Mouse (Mus musculus) testis, adult 2 months (tissue): ENCODE results near the gene Ank3. TPM values are rescaled to one million over a fixed set of nuclear protein-coding genes. Genes with fewer than 3 reads are reported as not detected.

Source experiments
- H3K27ac ChIP-seq: fragments of 200-500 bp; 2 replicates; pipeline ENCODE4 v1.5.1; 2012; ENCODE audit warnings: low read depth, low read length; ENCODE audit not compliant: control insufficient read depth, insufficient read depth
- H3K27me3 ChIP-seq: fragments of 200-500 bp; 2 replicates; pipeline ENCODE4 v1.6.1; 2012; ENCODE audit warnings: mild to moderate bottlenecking, low read length, moderate library complexity; ENCODE audit not compliant: control insufficient read depth, insufficient read depth
- H3K36me3 ChIP-seq: fragments of 200-500 bp; 2 replicates; pipeline ENCODE4 v1.6.1; 2012; ENCODE audit warnings: mild to moderate bottlenecking, low read length; ENCODE audit not compliant: control insufficient read depth, insufficient read depth
- H3K4me1 ChIP-seq: fragments of 200-500 bp; 2 replicates; pipeline ENCODE4 v1.6.1; 2012; ENCODE audit warnings: low read length; ENCODE audit not compliant: control insufficient read depth, insufficient read depth
- H3K4me3 ChIP-seq: fragments of 200-500 bp; 2 replicates; pipeline ENCODE4 v1.5.1; 2012; ENCODE audit warnings: low read depth, mild to moderate bottlenecking, low read length, moderate library complexity, mixed read lengths; ENCODE audit not compliant: control insufficient read depth
- CTCF ChIP-seq: fragments of 200-500 bp; IDR thresholded peaks from 2 replicates; pipeline ENCODE4 v1.5.1; 2012; ENCODE audit warnings: low read depth, mild to moderate bottlenecking, inconsistent platforms, low read length, moderate library complexity; ENCODE audit not compliant: control insufficient read depth, insufficient read depth, insufficient replicate concordance
- POLR2A ChIP-seq: fragments of 200-500 bp; IDR thresholded peaks from 2 replicates; pipeline ENCODE4 v1.6.1; 2012; ENCODE audit warnings: low read depth, mild to moderate bottlenecking, inconsistent platforms, low read length, moderate library complexity; ENCODE audit not compliant: control insufficient read depth
- polyA plus RNA-seq: library from polyadenylated mRNA; depleted of rRNA; stranded (reverse); fragments of >200 nt; gene quantifications from 2 replicates; pipeline ENCODE4 v1.2.3, GENCODE M21; 2012

Ank3 gene
- polyA plus RNA-seq, 1 experiment = 3.4 TPM

GRCm38 (mm10) chr10:69706851-69707788, 308.5 kb downstream of the Ank3 start:
- no peaks in the 10 kb centered on the region for H3K27me3 ChIP-seq
- H3K36me3 ChIP-seq = no peaks in the 10 kb centered on the region
- H3K4me3 ChIP-seq = no peak overlapping the region
- H3K4me1 ChIP-seq = no peaks in the 10 kb centered on the region
- H3K27ac ChIP-seq = no peak overlapping the region
- TF ChIP-seq POLR2A (no peak), CTCF (no peak)

GRCm38 (mm10) chr10:69707844-69708550, 309.4 kb downstream of the Ank3 start:
- Histone ChIP-seq H3K27ac (no peak overlapping the region), H3K4me1 (no peaks in the 10 kb centered on the region), H3K36me3 (no peaks in the 10 kb centered on the region), H3K4me3 (no peak overlapping the region), H3K27me3 (no peaks in the 10 kb centered on the region)
- no peak for TF ChIP-seq CTCF

DNA sequence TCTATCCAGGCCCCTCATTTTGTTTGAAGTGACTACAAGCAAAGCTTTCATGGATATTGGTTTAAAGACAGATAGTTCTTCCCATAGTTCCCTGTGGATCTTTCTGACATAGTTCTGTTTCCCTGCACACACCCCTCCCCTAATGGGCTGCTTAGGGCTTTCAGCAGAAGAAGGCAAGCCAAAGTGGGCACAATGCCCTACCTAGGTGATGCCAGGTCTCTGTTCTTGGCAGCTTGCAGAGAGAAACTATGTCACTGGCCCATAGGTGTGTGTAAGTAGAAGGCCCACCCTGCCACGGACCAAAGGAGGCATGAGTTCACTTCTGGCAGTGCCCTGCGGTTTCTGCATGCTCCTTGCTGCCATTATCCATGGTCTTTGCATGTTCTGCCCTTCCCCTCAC, 311.1 kb downstream of the Ank3 start:
- Histone ChIP-seq H3K27ac (no peak overlapping the region), H3K27me3 (no peaks in the 10 kb centered on the region), H3K36me3 (no peaks in the 10 kb centered on the region), H3K4me1 (no peaks in the 10 kb centered on the region), H3K4me3 (no peak overlapping the region)
- no peak for TF ChIP-seq POLR2A
- TF ChIP-seq CTCF = no peak

DNA sequence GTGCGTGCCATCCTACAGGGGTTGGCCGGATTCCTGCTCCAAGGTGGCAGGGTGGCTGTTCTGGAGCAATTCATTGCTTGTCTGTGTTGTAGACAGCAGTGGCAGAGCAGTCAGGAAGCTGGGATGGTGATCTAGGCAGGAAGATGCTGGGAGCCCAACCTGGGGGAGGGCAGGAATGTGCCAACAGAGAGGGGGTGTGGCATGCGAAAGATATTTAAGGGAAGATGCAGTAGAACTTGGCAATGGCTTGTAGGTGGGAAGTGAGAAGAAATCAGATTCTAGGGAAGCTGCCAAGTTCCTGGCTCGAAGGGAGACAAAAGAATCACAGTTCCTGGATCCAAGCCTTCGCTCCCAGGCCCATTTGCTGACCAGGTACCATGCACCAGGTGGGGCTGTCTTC, 312.2 kb downstream of the Ank3 start:
- no peak overlapping the region for H3K27ac ChIP-seq
- no peak for TF ChIP-seq CTCF
- TF ChIP-seq POLR2A = no peak
- H3K4me1 ChIP-seq = no peaks in the 10 kb centered on the region
- H3K4me3 ChIP-seq = no peak overlapping the region
- no peaks in the 10 kb centered on the region for H3K36me3 ChIP-seq
- no peaks in the 10 kb centered on the region for H3K27me3 ChIP-seq

DNA sequence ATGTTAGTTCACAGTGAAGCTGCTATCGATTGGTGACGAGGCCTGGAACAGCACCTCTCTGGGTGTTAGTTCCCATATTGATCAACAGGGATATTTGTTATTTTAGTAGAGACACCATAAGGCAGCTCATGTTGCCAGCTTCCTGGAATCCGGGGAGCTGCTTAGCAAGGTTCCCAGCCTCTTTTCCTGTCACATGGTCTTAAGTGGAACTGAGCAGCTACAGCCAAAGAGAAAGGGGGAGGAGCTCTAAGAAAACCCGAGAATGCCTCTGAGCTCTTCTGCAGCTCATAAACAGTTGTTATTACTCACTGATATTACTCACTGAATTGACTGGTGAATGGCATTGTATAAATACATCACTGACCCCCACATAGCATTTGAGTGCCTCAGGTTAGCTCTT, 318.3 kb downstream of the Ank3 start:
- Histone ChIP-seq H3K36me3 (no peaks in the 10 kb centered on the region), H3K27me3 (no peaks in the 10 kb centered on the region), H3K27ac (no peak overlapping the region), H3K4me1 (no peaks in the 10 kb centered on the region), H3K4me3 (no peak overlapping the region)
- TF ChIP-seq CTCF = no peak
- TF ChIP-seq POLR2A = no peak

DNA sequence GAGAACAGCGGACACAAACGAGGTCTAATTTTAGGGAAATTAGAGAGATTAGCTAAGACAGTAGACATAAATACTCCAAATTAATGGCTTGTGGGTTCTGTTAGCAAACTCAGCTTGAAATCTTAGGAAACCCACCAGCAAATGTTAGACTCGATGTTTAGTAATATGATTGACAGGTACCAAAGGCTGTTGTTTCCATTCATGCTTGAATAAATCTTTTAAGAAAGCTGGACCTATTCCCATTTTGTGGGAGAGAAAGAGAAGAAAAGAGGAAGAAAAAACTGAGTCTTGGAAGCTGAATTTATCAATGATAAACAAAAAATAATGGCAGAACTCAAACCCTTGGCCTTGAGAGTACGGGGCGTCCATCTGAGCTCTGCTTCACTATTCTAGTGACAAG, 320.8 kb downstream of the Ank3 start:
- Histone ChIP-seq H3K27me3 (no peaks in the 10 kb centered on the region), H3K36me3 (no peaks in the 10 kb centered on the region), H3K4me1 (no peaks in the 10 kb centered on the region), H3K4me3 (no peak overlapping the region), H3K27ac (no peak overlapping the region)
- TF ChIP-seq CTCF (no peak), POLR2A (no peak)

DNA sequence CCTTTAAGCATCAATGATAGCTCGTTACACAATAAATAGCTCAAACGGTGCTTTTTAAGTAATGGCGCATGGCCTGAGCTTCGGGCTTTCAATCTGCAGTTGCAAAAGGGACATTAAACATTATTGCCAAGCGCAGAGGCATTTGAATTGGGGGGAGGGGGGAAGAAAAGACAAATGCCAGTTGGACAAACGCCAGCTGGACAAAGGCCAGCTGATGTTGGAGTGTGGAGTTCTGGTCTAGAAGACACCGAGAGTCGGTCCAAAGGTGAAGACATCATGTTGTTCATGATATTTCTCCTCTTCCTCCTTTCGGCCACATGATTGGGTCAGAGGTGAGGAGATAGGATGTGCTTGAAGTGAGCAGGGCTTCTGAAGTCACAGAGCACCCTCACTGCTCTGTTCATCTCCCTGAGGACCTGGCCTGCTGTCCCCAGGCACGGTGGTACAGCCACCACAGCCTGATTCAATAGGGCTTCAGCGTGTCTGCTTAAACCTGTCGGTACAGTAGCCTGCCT, 321.4 kb downstream of the Ank3 start:
- no peaks in the 10 kb centered on the region for H3K4me1 ChIP-seq
- no peak overlapping the region for H3K27ac ChIP-seq
- no peaks in the 10 kb centered on the region for H3K36me3 ChIP-seq
- TF ChIP-seq POLR2A = no peak
- TF ChIP-seq CTCF = no peak
- no peak overlapping the region for H3K4me3 ChIP-seq
- H3K27me3 ChIP-seq = no peaks in the 10 kb centered on the region
